Mouse (Mus musculus): ENCODE measurements at regions not wholly inside any gene's neighbourhood (a gene's known extent, or its start where the extent isn't known, plus 50 kb on each side); places are given as distances from the start of the nearest gene placed in this dataset.

DNA sequence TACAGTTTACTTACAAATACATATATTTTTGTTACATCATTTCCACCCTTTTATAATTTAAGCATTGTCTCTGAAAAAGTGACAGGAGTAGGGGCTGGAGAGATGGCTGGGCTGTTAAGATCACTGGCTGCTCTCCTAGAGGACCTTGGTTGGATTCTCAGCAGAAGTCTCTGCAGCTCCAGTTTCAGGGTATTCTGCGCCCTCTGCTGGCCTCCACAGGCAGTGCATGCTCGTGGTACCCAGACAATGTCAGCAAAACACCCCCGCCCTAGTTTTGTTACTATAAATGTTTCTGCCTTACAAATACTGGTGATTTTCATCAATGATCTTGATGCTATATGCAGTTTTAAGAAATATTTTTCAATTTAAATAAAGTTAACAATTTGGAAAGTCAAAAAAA, 190.7 kb upstream of the Tas2r134 start:
- H3K9me3 ChIP-seq (replicated peaks; ENCODE audit: control insufficient read depth, low read length): no peaks in the 10 kb centered on the region
- H3K4me2 ChIP-seq (ENCODE audit: low read length): no peak overlapping the region
- ATAC-seq: no peak
- no peaks in the 10 kb centered on the region for H3K27me3 ChIP-seq (replicated peaks; ENCODE audit: control insufficient read depth, insufficient read depth, low read length)
- WGBS: 45% methylated on average over 3 of the region's 3 CpGs
- no peaks in the 10 kb centered on the region for H3K4me1 ChIP-seq (ENCODE audit: control insufficient read depth, insufficient read depth, low read length)
- no peak overlapping the region for H3K4me3 ChIP-seq (ENCODE audit: low read depth, low read length)
- no peak for DNase-seq (ENCODE audit: low spot score)
- H3K36me3 ChIP-seq (ENCODE audit: control insufficient read depth, insufficient read depth, low read length): no peaks in the 10 kb centered on the region
- no peak overlapping the region for H3K27ac ChIP-seq (ENCODE audit: low read depth, low read length)
- no peak overlapping the region for H3K9ac ChIP-seq (ENCODE audit: low read length)

DNA sequence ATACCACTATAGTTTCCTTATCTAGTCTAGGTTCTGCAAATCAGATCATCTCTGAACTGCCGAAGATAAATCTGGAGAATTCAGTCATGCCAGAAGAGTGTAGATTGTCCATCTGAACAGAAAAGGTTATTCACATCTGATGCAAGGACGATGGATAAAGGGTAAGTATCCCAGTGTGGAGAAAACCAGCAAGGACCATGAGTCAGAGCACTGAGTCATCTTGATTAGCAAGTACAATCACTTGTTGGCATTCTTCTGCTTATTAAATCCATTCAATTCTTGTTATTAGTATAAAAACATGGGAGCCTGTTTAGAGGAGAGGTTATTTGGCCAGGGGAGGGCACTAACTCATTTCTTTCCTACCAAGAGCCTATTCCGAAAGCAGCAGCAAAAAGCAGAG, 195.7 kb upstream of the Tas2r134 start:
- no peaks in the 10 kb centered on the region for H3K36me3 ChIP-seq (ENCODE audit: control insufficient read depth, insufficient read depth, low read length)
- ATAC-seq (no peak), DNase-seq (ENCODE audit: low spot score) (no peak)
- no peak overlapping the region for H3K27ac ChIP-seq (ENCODE audit: low read depth, low read length)
- no peak overlapping the region for H3K4me3 ChIP-seq (ENCODE audit: low read depth, low read length)
- H3K9ac ChIP-seq (ENCODE audit: low read length): no peak overlapping the region
- WGBS: 83% methylated on average over 3 of the region's 3 CpGs
- H3K4me1 ChIP-seq (ENCODE audit: control insufficient read depth, insufficient read depth, low read length): no peaks in the 10 kb centered on the region
- H3K27me3 ChIP-seq (replicated peaks; ENCODE audit: control insufficient read depth, insufficient read depth, low read length): no peaks in the 10 kb centered on the region
- no peaks in the 10 kb centered on the region for H3K9me3 ChIP-seq (replicated peaks; ENCODE audit: control insufficient read depth, low read length)
- H3K4me2 ChIP-seq (ENCODE audit: low read length): no peak overlapping the region

DNA sequence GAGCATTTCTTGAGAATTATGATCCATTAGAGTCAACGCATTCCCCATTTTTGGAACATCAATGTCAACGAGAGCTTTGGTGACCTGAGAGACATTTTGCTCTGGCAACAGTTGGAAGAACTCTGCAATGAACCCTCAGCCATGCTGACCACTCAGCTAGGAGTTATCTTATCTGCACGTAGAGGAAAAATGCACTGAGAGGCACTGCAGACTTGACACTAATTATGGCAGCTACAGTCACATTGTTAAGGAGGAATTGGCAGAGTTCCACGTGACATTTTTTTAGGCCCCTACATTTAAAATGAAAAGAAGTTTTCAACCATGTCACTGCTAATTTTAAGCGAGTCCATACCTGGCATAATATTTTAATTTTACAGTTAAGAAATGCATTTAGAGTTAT, 197.6 kb upstream of the Tas2r134 start:
- Histone ChIP-seq H3K4me3 (ENCODE audit: low read depth, low read length) (no peak overlapping the region), H3K36me3 (ENCODE audit: control insufficient read depth, insufficient read depth, low read length) (no peaks in the 10 kb centered on the region), H3K27me3 (replicated peaks; ENCODE audit: control insufficient read depth, insufficient read depth, low read length) (no peaks in the 10 kb centered on the region), H3K9ac (ENCODE audit: low read length) (no peak overlapping the region), H3K27ac (ENCODE audit: low read depth, low read length) (no peak overlapping the region), H3K4me1 (ENCODE audit: control insufficient read depth, insufficient read depth, low read length) (no peaks in the 10 kb centered on the region), H3K9me3 (replicated peaks; ENCODE audit: control insufficient read depth, low read length) (no peaks in the 10 kb centered on the region), H3K4me2 (ENCODE audit: low read length) (no peak overlapping the region)
- 70% methylated on average over 5 of the region's 5 CpGs for WGBS
- ATAC-seq (no peak), DNase-seq (ENCODE audit: low spot score) (peak; percentile 14)

DNA sequence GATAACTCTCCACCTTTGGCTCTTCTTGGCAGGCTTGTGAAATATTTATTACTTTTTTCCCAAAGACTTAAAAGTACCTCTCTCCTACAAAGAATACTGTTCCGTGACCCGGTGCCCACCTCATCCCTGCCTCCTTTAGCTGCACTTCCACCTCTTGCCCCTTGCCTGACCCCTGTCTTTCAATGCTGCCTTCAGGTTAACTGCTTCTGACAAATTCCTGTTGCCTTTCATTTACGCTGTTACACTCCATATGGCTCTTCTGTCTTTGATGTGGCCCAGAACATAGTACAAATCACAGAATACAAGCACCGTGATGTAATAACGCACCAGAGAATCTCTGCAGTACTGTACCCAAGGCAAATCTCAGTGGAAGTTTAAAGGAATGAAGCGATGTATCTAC, 204.9 kb upstream of the Tas2r134 start:
- H3K27ac ChIP-seq (ENCODE audit: low read depth, low read length): no peak overlapping the region
- H3K27me3 ChIP-seq (replicated peaks; ENCODE audit: control insufficient read depth, insufficient read depth, low read length): no peaks in the 10 kb centered on the region
- no peaks in the 10 kb centered on the region for H3K36me3 ChIP-seq (ENCODE audit: control insufficient read depth, insufficient read depth, low read length)
- no peak overlapping the region for H3K4me2 ChIP-seq (ENCODE audit: low read length)
- no peaks in the 10 kb centered on the region for H3K9me3 ChIP-seq (replicated peaks; ENCODE audit: control insufficient read depth, low read length)
- DNase-seq (ENCODE audit: low spot score) (no peak), ATAC-seq (0 out of 2 replicates have a peak, but pooled peaks have one; percentile 7)
- H3K4me3 ChIP-seq (ENCODE audit: low read depth, low read length): no peak overlapping the region
- 72% methylated on average over 6 of the region's 6 CpGs for WGBS
- no peaks in the 10 kb centered on the region for H3K4me1 ChIP-seq (ENCODE audit: control insufficient read depth, insufficient read depth, low read length)
- H3K9ac ChIP-seq (ENCODE audit: low read length): no peak overlapping the region

DNA sequence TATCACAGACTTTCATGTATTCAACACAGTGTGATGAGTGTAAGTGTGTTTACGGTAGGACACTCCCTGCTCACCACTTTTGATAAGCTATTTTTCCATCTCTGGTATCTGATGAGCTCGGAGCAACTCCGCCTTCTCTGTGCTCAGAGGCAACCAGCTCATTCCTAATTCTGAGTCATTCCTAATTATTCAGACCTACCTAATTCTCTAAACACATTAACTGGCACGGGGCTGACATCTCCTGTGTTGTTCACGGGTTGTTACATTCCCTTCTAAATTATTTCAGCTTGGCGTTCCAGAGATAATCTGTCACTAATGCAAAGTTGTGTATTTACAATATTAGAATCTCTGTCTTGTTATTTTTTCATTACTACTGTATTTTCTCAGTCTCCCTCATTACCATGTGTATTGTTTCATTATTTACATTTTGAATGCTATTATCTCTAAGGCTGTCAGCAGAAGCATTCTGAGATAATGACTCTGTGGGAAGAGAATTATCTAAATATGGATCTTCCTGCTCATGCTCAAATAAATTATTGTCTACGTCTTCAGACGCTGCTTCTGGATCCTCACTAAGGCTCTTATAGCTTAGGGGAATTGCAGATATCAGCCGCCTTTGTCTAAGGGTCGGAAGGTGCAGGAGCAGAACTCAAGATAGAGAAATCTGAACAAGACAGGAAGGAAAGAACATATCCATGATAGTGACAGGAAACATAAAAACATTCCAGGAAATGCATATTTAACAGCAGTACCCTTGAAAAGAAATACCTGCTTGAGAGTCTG, 209.2 kb upstream of the Tas2r134 start:
- Histone ChIP-seq H3K27me3 (replicated peaks; ENCODE audit: control insufficient read depth, insufficient read depth, low read length) (no peaks in the 10 kb centered on the region), H3K27ac (ENCODE audit: low read depth, low read length) (no peak overlapping the region), H3K4me1 (ENCODE audit: control insufficient read depth, insufficient read depth, low read length) (no peaks in the 10 kb centered on the region), H3K9ac (ENCODE audit: low read length) (no peak overlapping the region), H3K4me2 (ENCODE audit: low read length) (no peak overlapping the region), H3K36me3 (ENCODE audit: control insufficient read depth, insufficient read depth, low read length) (no peaks in the 10 kb centered on the region), H3K4me3 (ENCODE audit: low read depth, low read length) (no peak overlapping the region), H3K9me3 (replicated peaks; ENCODE audit: control insufficient read depth, low read length) (no peaks in the 10 kb centered on the region)
- peak; percentile 26; the same call in 1 of the 2 replicates for ATAC-seq
- 60% methylated on average over 10 of the region's 10 CpGs for WGBS
- DNase-seq (ENCODE audit: low spot score): peak; percentile 34

DNA sequence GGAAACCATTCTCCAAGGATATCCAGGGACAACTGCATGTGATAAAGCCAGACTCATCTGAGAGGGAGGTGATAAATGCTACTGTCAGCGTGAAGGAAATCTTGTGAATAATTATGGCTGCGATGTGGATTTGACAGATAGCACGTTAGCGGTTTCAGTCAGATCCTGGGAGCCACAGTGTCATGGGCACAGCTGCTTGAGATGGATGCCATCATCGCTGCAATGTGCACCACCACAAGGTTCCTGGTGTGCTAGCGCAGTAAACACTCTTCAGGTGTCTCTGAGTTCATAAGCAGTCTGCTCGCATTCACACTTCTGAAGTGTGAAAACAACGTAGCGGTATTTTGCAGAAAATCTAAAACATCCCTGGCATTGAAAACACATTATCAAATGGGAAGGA, 238.9 kb upstream of the Tas2r134 start:
- DNase-seq (ENCODE audit: low spot score) (peak; percentile 47), ATAC-seq (no peak; the same call in 1 of the 2 replicates)

DNA sequence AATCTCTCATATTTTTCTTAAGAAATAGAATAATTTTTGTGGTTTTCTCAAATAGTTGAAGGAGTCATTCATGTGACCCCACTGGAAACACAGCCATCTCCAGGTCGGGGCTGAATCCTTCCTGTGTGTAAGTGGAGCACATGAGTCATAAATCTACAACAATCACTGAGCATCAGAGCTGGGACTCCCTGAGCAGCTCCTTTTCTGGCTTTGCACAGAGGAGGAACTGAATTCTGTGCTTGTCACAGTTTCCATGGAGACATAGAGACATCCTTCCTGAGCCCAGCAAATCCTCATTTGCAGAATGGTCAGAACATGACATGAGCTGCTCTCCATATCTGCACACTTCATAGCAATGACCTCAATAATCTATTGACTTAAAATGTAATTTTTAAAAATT, 238.2 kb upstream of the Rnd3 start:
- DNase-seq (ENCODE audit: low spot score): peak; percentile 15
- no peaks in the 10 kb centered on the region for H3K36me3 ChIP-seq (ENCODE audit: control insufficient read depth, insufficient read depth, low read length)
- no peak overlapping the region for H3K9ac ChIP-seq (ENCODE audit: low read length)
- WGBS: 56% methylated on average over 1 of the region's 1 CpGs
- no peaks in the 10 kb centered on the region for H3K4me1 ChIP-seq (ENCODE audit: control insufficient read depth, insufficient read depth, low read length)
- no peaks in the 10 kb centered on the region for H3K9me3 ChIP-seq (replicated peaks; ENCODE audit: control insufficient read depth, low read length)
- no peaks in the 10 kb centered on the region for H3K27me3 ChIP-seq (replicated peaks; ENCODE audit: control insufficient read depth, insufficient read depth, low read length)
- H3K4me2 ChIP-seq (ENCODE audit: low read length): no peak overlapping the region
- no peak for ATAC-seq
- no peak overlapping the region for H3K4me3 ChIP-seq (ENCODE audit: low read depth, low read length)
- H3K27ac ChIP-seq (ENCODE audit: low read depth, low read length): no peak overlapping the region

More for the DNA sequence above, 238.9 kb upstream of the Tas2r134 start:
- Histone ChIP-seq H3K27me3 (replicated peaks; ENCODE audit: control insufficient read depth, insufficient read depth, low read length) (no peaks in the 10 kb centered on the region), H3K4me2 (ENCODE audit: low read length) (no peak overlapping the region), H3K36me3 (ENCODE audit: control insufficient read depth, insufficient read depth, low read length) (no peaks in the 10 kb centered on the region), H3K4me3 (ENCODE audit: low read depth, low read length) (no peak overlapping the region), H3K4me1 (ENCODE audit: control insufficient read depth, insufficient read depth, low read length) (no peaks in the 10 kb centered on the region), H3K9me3 (replicated peaks; ENCODE audit: control insufficient read depth, low read length) (no peaks in the 10 kb centered on the region), H3K27ac (ENCODE audit: low read depth, low read length) (no peak overlapping the region), H3K9ac (ENCODE audit: low read length) (no peak overlapping the region)
- 75% methylated on average over 9 of the region's 9 CpGs for WGBS

DNA sequence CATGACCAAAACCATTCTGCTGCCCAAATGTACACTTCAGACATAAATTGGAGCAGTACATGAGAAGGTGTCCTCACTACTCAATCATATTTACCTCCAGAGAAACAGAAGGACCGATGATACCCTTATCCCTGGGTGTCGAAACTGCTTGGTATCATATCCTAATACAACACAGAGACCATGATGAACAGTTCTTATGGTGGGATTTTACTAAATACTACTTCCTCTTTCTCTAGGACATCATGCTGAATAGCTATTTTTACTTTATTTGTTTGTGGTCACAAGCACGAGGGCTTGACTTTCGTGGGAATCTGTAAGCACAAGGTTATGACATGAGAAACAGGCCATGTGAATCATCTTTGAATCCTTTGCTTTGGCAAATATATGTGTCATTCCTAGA, 227.7 kb upstream of the Rnd3 start:
- ATAC-seq: no peak
- H3K4me1 ChIP-seq (ENCODE audit: control insufficient read depth, insufficient read depth, low read length): no peaks in the 10 kb centered on the region
- H3K9ac ChIP-seq (ENCODE audit: low read length): no peak overlapping the region
- 91% methylated on average over 4 of the region's 4 CpGs for WGBS
- H3K4me2 ChIP-seq (ENCODE audit: low read length): no peak overlapping the region
- no peak for DNase-seq (ENCODE audit: low spot score)
- H3K9me3 ChIP-seq (replicated peaks; ENCODE audit: control insufficient read depth, low read length): no peaks in the 10 kb centered on the region
- no peak overlapping the region for H3K27ac ChIP-seq (ENCODE audit: low read depth, low read length)
- no peaks in the 10 kb centered on the region for H3K27me3 ChIP-seq (replicated peaks; ENCODE audit: control insufficient read depth, insufficient read depth, low read length)
- H3K36me3 ChIP-seq (ENCODE audit: control insufficient read depth, insufficient read depth, low read length): no peaks in the 10 kb centered on the region
- no peak overlapping the region for H3K4me3 ChIP-seq (ENCODE audit: low read depth, low read length)

DNA sequence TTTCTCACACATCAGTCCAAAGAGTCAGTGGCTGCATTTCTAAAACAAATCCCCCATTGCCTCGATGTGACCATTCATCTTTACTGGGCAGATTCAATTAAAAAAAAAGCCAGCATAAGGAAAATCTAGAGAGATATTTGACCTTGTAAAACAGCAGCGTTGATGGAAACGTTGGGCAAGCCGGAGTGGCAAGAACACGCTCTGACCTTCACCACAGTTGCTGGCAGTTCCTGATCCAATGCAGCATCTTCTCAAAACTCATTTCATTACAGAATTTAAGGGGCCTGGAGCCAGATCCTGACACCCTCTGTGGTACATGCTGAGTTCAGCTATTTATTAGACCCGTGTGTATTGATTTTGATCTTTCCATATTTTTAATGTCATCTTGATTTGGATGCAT, 225.7 kb upstream of the Rnd3 start:
- WGBS: 94% methylated on average over 6 of the region's 6 CpGs
- no peaks in the 10 kb centered on the region for H3K27me3 ChIP-seq (replicated peaks; ENCODE audit: control insufficient read depth, insufficient read depth, low read length)
- H3K9ac ChIP-seq (ENCODE audit: low read length): no peak overlapping the region
- no peaks in the 10 kb centered on the region for H3K36me3 ChIP-seq (ENCODE audit: control insufficient read depth, insufficient read depth, low read length)
- no peak for ATAC-seq
- H3K27ac ChIP-seq (ENCODE audit: low read depth, low read length): no peak overlapping the region
- no peaks in the 10 kb centered on the region for H3K4me1 ChIP-seq (ENCODE audit: control insufficient read depth, insufficient read depth, low read length)
- no peak overlapping the region for H3K4me3 ChIP-seq (ENCODE audit: low read depth, low read length)
- no peaks in the 10 kb centered on the region for H3K9me3 ChIP-seq (replicated peaks; ENCODE audit: control insufficient read depth, low read length)
- no peak for DNase-seq (ENCODE audit: low spot score)
- H3K4me2 ChIP-seq (ENCODE audit: low read length): no peak overlapping the region

All from forebrain, embryonic 14.5 days (tissue).